Mouse (Mus musculus) spleen, adult 2 months (tissue): ENCODE data around the gene Ush2a. TPM values are rescaled to one million over a fixed set of nuclear protein-coding genes. Genes with fewer than 3 reads are reported as not detected.

Experiments used
- DNase-seq, 2 experiments: peaks; one replicate each; pipeline versions ENCODE4 v3.0.0 to v3.0.0-alpha.2; 2012 to 2021; ENCODE audit warnings: low spot score in 2 of 2, low read depth in 1 of 2
- H3K27ac ChIP-seq: fragments of 200-500 bp; 2 replicates; pipeline ENCODE4 v1.5.1; 2012; ENCODE audit warnings: low read length, inconsistent platforms; ENCODE audit not compliant: insufficient read depth
- H3K27me3 ChIP-seq: fragments of 200-500 bp; 2 replicates; pipeline ENCODE4 v1.6.1; 2012; ENCODE audit warnings: mild to moderate bottlenecking, moderate library complexity, low read length, inconsistent platforms; ENCODE audit not compliant: control insufficient read depth, insufficient read depth
- H3K36me3 ChIP-seq: fragments of 200-500 bp; 2 replicates; pipeline ENCODE4 v1.6.1; 2012; ENCODE audit warnings: mild to moderate bottlenecking, low read length, inconsistent platforms; ENCODE audit not compliant: control insufficient read depth, insufficient read depth
- H3K4me1 ChIP-seq: fragments of 200-500 bp; 2 replicates; pipeline ENCODE4 v1.6.1; 2011; ENCODE audit warnings: inconsistent platforms; ENCODE audit not compliant: control insufficient read depth, insufficient read depth, insufficient read length
- H3K4me3 ChIP-seq: fragments of 200-500 bp; 2 replicates; pipeline ENCODE4 v1.5.1; 2011; ENCODE audit warnings: mild to moderate bottlenecking, inconsistent platforms; ENCODE audit not compliant: insufficient read depth, insufficient read length; ENCODE audit errors: extremely low read depth
- CTCF ChIP-seq: fragments of 200-500 bp; IDR thresholded peaks from 2 replicates; pipeline ENCODE4 v1.5.1; 2011; ENCODE audit warnings: mild to moderate bottlenecking, inconsistent platforms; ENCODE audit not compliant: insufficient read depth, insufficient read length, insufficient replicate concordance; ENCODE audit errors: extremely low read depth
- POLR2A ChIP-seq: fragments of 200-500 bp; IDR thresholded peaks from 2 replicates; pipeline ENCODE4 v1.6.1; 2011; ENCODE audit warnings: low read depth, low read length, inconsistent platforms
- WGBS: fragments of 180-500 bp; shearing (Covaris S2); methylation state at CpG from one replicate; pipeline ENCODE4 v1.1.7; 2018; 5-methylcytosine and 5-hydroxymethylcytosine counted together
- polyA plus RNA-seq: library from polyadenylated mRNA; depleted of rRNA; stranded (reverse); fragments of >200 nt; gene quantifications from 2 replicates; pipeline ENCODE4 v1.2.3, GENCODE M21; 2012

Gene Ush2a
- polyA plus RNA-seq, 1 experiment, result not detected

DNA sequence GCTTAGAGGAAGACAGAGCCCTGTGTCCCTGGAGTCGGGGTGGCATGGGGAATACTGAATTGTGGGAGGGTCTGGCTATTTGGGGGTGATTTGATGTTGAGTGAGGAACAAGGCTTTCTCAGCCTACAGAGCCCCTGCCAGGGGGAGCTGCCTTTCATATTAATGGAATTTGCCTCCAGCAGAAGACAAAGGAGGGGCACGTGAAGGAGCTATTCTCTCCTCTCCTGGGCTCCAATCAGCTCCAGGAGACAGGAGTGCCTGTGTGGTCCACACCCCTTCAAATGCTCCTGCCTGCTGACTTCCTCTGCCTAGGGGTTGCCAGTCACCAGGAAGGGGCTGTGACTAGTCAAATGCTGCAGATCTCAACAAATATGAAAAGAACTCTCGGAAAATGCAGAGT is 398.5 kb downstream of the Ush2a start:
- H3K36me3 ChIP-seq, result no peaks in the 10 kb centered on the region
- no peaks in the 10 kb centered on the region for H3K4me1 ChIP-seq
- H3K27me3 ChIP-seq, result no peaks in the 10 kb centered on the region
- H3K27ac ChIP-seq, result no peak overlapping the region
- no peak for TF ChIP-seq CTCF
- no peak for TF ChIP-seq POLR2A
- WGBS, result 16% methylated on average over 3 of the region's 3 CpGs
- DNase-seq, result no peak
- H3K4me3 ChIP-seq, result no peak overlapping the region

- WGBS, result 12% methylated on average over 8 of the region's 8 CpGs
- H3K4me3 ChIP-seq, result no peak overlapping the region
- no peak for DNase-seq
These were observed 399.1 kb downstream of the Ush2a start for GRCm38 (mm10) chr1:188660882-188661281.

DNA sequence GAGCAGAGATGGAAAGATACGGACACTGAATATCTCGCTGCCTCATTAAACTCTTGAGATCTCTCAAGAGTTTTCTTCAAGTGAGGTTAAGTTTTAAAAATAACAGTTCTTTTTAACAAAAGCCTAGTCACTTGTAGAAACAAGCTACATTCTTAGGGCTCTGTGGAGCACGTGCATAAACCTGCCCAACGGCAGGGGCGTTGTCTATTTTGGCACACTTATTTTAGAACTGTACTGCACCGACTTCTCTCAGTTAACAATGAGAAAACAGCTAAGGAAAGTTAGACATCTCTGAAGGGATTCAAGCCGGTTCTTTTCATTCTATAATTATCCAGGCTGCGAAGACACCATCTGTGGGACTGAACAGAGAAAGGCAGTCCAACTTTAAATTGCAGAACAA is 405.6 kb downstream of the Ush2a start:
- no peak for DNase-seq
- WGBS, result 88% methylated on average over 8 of the region's 8 CpGs
- no peak overlapping the region for H3K4me3 ChIP-seq
- no peak overlapping the region for H3K27ac ChIP-seq
- no peaks in the 10 kb centered on the region for H3K4me1 ChIP-seq
- H3K27me3 ChIP-seq, result no peaks in the 10 kb centered on the region
- H3K36me3 ChIP-seq, result no peaks in the 10 kb centered on the region
- no peak for TF ChIP-seq CTCF
- TF ChIP-seq POLR2A, result no peak

More at GRCm38 (mm10) chr1:188660882-188661281, 399.1 kb downstream of the Ush2a start:
- Histone ChIP-seq H3K27ac (no peak overlapping the region), H3K27me3 (no peaks in the 10 kb centered on the region), H3K36me3 (no peaks in the 10 kb centered on the region), H3K4me1 (no peaks in the 10 kb centered on the region)
- TF ChIP-seq POLR2A (no peak), CTCF (no peak)

- no peak for TF ChIP-seq CTCF
- TF ChIP-seq POLR2A, result no peak
- no peak for DNase-seq
- H3K27me3 ChIP-seq, result no peaks in the 10 kb centered on the region
- 26% methylated on average over 12 of the region's 12 CpGs for WGBS
- H3K4me1 ChIP-seq, result no peaks in the 10 kb centered on the region
- no peak overlapping the region for H3K27ac ChIP-seq
- H3K4me3 ChIP-seq, result no peak overlapping the region
- no peaks in the 10 kb centered on the region for H3K36me3 ChIP-seq
These were observed 406.7 kb downstream of the Ush2a start for GRCm38 (mm10) chr1:188668513-188668912.

DNA sequence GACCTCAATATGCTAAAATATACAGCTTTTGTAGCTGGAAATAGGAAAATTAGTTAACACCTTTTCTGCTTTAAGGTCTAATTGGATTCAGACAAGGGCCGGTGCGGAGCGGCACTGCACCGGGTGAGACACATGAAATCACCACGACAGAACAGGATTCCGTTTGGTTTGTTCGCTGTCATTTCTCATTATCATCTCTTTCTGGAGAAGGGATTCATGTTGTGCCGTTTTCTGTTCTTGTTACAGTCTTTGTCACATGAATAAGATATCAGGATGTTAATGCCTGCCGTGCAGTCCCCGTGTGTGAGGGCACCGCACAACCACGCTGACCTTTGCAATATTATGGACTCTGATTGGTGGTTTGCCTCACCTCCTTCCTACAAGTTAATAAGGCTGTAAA is 411.0 kb downstream of the Ush2a start:
- no peak overlapping the region for H3K27ac ChIP-seq
- no peaks in the 10 kb centered on the region for H3K4me1 ChIP-seq
- no peaks in the 10 kb centered on the region for H3K36me3 ChIP-seq
- H3K4me3 ChIP-seq, result no peak overlapping the region
- DNase-seq, result no peak
- no peaks in the 10 kb centered on the region for H3K27me3 ChIP-seq
- 93% methylated on average over 12 of the region's 12 CpGs for WGBS
- TF ChIP-seq POLR2A (no peak), CTCF (no peak)

DNA sequence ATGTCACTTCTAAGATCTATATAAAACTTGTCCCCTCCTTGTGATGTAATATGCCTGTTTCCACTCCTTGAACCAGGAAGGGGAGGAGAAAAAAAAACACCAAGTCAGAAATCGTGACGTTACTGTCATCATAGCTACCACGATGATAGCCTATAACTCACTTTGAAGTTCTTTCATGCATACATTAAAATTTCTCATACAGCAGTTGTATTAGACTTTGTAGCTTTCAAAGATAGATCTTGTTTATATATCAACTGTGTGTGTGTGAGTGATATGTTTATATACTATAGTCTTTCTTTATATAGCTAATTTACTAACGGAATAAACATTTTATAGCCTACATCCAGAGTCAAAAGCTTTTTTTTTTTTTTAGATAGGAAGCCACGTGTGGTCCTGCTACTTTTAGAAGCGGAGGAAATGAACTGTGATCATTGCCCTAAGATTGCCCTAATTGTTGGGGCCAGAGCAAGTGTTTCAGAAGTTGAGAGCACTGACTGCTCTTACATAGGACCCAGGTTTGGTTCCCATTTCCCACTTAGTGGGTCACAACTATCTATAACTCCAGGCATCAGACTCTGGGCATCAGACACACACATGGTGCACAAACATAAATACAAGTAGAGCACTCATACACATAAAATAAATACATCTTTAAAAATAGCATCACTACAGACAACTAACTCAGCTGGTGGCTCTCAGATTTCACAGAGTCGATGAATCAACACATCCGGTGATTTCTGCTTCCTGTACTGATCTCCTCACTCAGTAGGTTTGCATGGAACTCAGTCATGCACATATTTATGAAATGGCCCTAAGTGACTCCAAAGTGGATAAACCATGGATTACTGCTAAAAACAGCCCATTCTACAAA is 413.1 kb downstream of the Ush2a start:
- no peak overlapping the region for H3K4me3 ChIP-seq
- TF ChIP-seq POLR2A, result no peak
- no peak for TF ChIP-seq CTCF
- H3K36me3 ChIP-seq, result no peaks in the 10 kb centered on the region
- no peaks in the 10 kb centered on the region for H3K4me1 ChIP-seq
- H3K27ac ChIP-seq, result no peak overlapping the region
- 67% methylated on average over 8 of the region's 8 CpGs for WGBS
- DNase-seq, result no peak
- no peaks in the 10 kb centered on the region for H3K27me3 ChIP-seq

- no peak overlapping the region for H3K4me3 ChIP-seq
These were observed 413.7 kb downstream of the Ush2a start for GRCm38 (mm10) chr1:188675511-188675863.

More at GRCm38 (mm10) chr1:188675511-188675863, 413.7 kb downstream of the Ush2a start:
- H3K27me3 ChIP-seq, result no peaks in the 10 kb centered on the region
- no peaks in the 10 kb centered on the region for H3K36me3 ChIP-seq
- TF ChIP-seq CTCF, result no peak
- no peak for TF ChIP-seq POLR2A
- WGBS, result 82% methylated on average over 10 of the region's 10 CpGs
- no peaks in the 10 kb centered on the region for H3K4me1 ChIP-seq
- no peak overlapping the region for H3K27ac ChIP-seq
- no peak for DNase-seq
